Mouse (Mus musculus): ENCODE data around the gene Fam110a.

The Fam110a gene

GRCm38 (mm10) chr2:151970191-151971172 is 9.5 kb downstream of the Fam110a start:
- DNase-seq (ENCODE audit: low spot score) = peak; percentile 78

- no peak for DNase-seq (ENCODE audit: low spot score)
Measured at GRCm38 (mm10) chr2:151969396-151969795, 10.6 kb downstream of the Fam110a start.

GRCm38 (mm10) chr2:151968986-151969385 is 11.0 kb downstream of the Fam110a start:
- no peak for DNase-seq (ENCODE audit: low spot score)

- DNase-seq (ENCODE audit: low spot score) = no peak
Measured at GRCm38 (mm10) chr2:151968451-151968850, 11.6 kb downstream of the Fam110a start.

GRCm38 (mm10) chr2:151967792-151968191 is 12.2 kb downstream of the Fam110a start:
- DNase-seq (ENCODE audit: low spot score) = no peak

- DNase-seq (ENCODE audit: low spot score) = no peak
Measured at GRCm38 (mm10) chr2:151967176-151967750, 12.8 kb downstream of the Fam110a start.

- DNase-seq (ENCODE audit: low spot score) = no peak
Measured at GRCm38 (mm10) chr2:151964052-151964451, 16.0 kb downstream of the Fam110a start.

- DNase-seq (ENCODE audit: low spot score) = no peak
Measured at GRCm38 (mm10) chr2:151963319-151963718, 16.7 kb downstream of the Fam110a start.

GRCm38 (mm10) chr2:151962474-151962873 is 17.5 kb downstream of the Fam110a start:
- DNase-seq (ENCODE audit: low spot score) = peak; percentile 63

GRCm38 (mm10) chr2:151961284-151962196 is 18.5 kb downstream of the Fam110a start:
- DNase-seq (ENCODE audit: low spot score) = no peak

- DNase-seq (ENCODE audit: low spot score) = no peak
Measured at GRCm38 (mm10) chr2:151959274-151959673, 20.7 kb downstream of the Fam110a start.

GRCm38 (mm10) chr2:151956500-151957137 is 23.4 kb downstream of the Fam110a start:
- no peak for DNase-seq (ENCODE audit: low spot score)

- DNase-seq (ENCODE audit: low spot score) = no peak
Measured at GRCm38 (mm10) chr2:151953665-151954064, 26.4 kb downstream of the Fam110a start.

- no peak for DNase-seq (ENCODE audit: low spot score)
Measured at GRCm38 (mm10) chr2:151949082-151949774, 30.8 kb downstream of the Fam110a start.

GRCm38 (mm10) chr2:151948311-151948710 is 31.7 kb downstream of the Fam110a start:
- DNase-seq (ENCODE audit: low spot score) = no peak

- no peak for DNase-seq (ENCODE audit: low spot score)
Measured at GRCm38 (mm10) chr2:151947617-151948016, 32.4 kb downstream of the Fam110a start.

GRCm38 (mm10) chr2:151944106-151944505 is 35.9 kb downstream of the Fam110a start:
- no peak for DNase-seq (ENCODE audit: low spot score)

GRCm38 (mm10) chr2:151941269-151941668 is 38.8 kb downstream of the Fam110a start:
- no peak for DNase-seq (ENCODE audit: low spot score)

- no peak for DNase-seq (ENCODE audit: low spot score)
Measured at GRCm38 (mm10) chr2:151939651-151940420, 40.2 kb downstream of the Fam110a start.

GRCm38 (mm10) chr2:151938780-151939200 is 41.2 kb downstream of the Fam110a start:
- peak; percentile 65 for DNase-seq (ENCODE audit: low spot score)
